Mouse (Mus musculus): ENCODE measurements at regions not wholly inside any gene's neighbourhood (a gene's known extent, or its start where the extent isn't known, plus 50 kb on each side); places are given as distances from the start of the nearest gene placed in this dataset.

GRCm38 (mm10) chr10:91384372-91384771 is 203.3 kb upstream of the Tmpo start:
- Histone ChIP-seq H3K36me3 (ENCODE audit: control insufficient read depth, insufficient read depth, low read length) (no peaks in the 10 kb centered on the region), H3K4me2 (ENCODE audit: low read depth, low read length) (no peak overlapping the region), H3K27me3 (ENCODE audit: control insufficient read depth, insufficient read depth, low read length) (no peaks in the 10 kb centered on the region), H3K27ac (ENCODE audit: low read depth, low read length) (no peak overlapping the region), H3K9ac (replicated peaks; ENCODE audit: low read depth, low read length) (no peak overlapping the region), H3K4me1 (ENCODE audit: control insufficient read depth, insufficient read depth, low read length) (no peaks in the 10 kb centered on the region), H3K9me3 (ENCODE audit: control insufficient read depth, low read length) (no peaks in the 10 kb centered on the region), H3K4me3 (ENCODE audit: low read depth, low read length) (no peak overlapping the region)
- 35% methylated on average over 2 of the region's 2 CpGs for WGBS
- peak; percentile 63 for ATAC-seq (ENCODE audit: low read depth)

- H3K27me3 ChIP-seq (ENCODE audit: control insufficient read depth, insufficient read depth, low read length) = no peaks in the 10 kb centered on the region
- 87% methylated on average over 3 of the region's 3 CpGs for WGBS
- ATAC-seq (ENCODE audit: low read depth) = no peak
- H3K4me1 ChIP-seq (ENCODE audit: control insufficient read depth, insufficient read depth, low read length) = no peaks in the 10 kb centered on the region
- H3K4me3 ChIP-seq (ENCODE audit: low read depth, low read length) = no peak overlapping the region
- H3K4me2 ChIP-seq (ENCODE audit: low read depth, low read length) = no peak overlapping the region
- H3K36me3 ChIP-seq (ENCODE audit: control insufficient read depth, insufficient read depth, low read length) = no peaks in the 10 kb centered on the region
- H3K9ac ChIP-seq (replicated peaks; ENCODE audit: low read depth, low read length) = no peak overlapping the region
- no peaks in the 10 kb centered on the region for H3K9me3 ChIP-seq (ENCODE audit: control insufficient read depth, low read length)
- H3K27ac ChIP-seq (ENCODE audit: low read depth, low read length) = no peak overlapping the region
These were observed 195.6 kb upstream of the Tmpo start for GRCm38 (mm10) chr10:91376683-91377082.

- Histone ChIP-seq H3K36me3 (ENCODE audit: control insufficient read depth, insufficient read depth, low read length) (no peaks in the 10 kb centered on the region), H3K9me3 (ENCODE audit: control insufficient read depth, low read length) (no peaks in the 10 kb centered on the region), H3K9ac (replicated peaks; ENCODE audit: low read depth, low read length) (no peak overlapping the region), H3K27me3 (ENCODE audit: control insufficient read depth, insufficient read depth, low read length) (no peaks in the 10 kb centered on the region), H3K4me3 (ENCODE audit: low read depth, low read length) (no peak overlapping the region), H3K27ac (ENCODE audit: low read depth, low read length) (no peak overlapping the region), H3K4me2 (ENCODE audit: low read depth, low read length) (no peak overlapping the region), H3K4me1 (ENCODE audit: control insufficient read depth, insufficient read depth, low read length) (no peaks in the 10 kb centered on the region)
- no peak for ATAC-seq (ENCODE audit: low read depth)
- WGBS = 86% methylated on average over 1 of the region's 1 CpGs
These were observed 186.4 kb upstream of the Tmpo start for GRCm38 (mm10) chr10:91367488-91367887.

DNA sequence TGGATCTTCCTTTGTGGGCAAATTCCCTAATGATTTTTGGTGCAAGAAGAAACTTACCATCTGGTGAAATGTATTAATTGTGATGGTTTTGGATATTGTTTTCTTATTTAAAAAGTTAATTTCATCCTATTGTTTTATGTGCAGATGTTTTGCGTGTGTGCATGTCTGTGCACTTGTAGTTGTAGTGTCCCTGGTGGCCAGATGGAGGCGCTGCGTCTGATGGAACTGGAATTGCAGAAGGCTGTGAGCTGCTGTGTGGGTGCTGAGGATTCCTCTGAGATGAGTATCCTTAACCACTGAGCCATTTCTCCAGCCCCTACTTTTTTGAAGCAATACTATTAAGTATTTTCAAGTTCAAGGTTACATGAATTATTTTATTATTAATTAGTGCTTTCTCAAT is 181.5 kb upstream of the Tmpo start:
- Histone ChIP-seq H3K36me3 (ENCODE audit: control insufficient read depth, insufficient read depth, low read length) (no peaks in the 10 kb centered on the region), H3K9me3 (ENCODE audit: control insufficient read depth, low read length) (no peaks in the 10 kb centered on the region), H3K4me1 (ENCODE audit: control insufficient read depth, insufficient read depth, low read length) (no peaks in the 10 kb centered on the region), H3K27ac (ENCODE audit: low read depth, low read length) (no peak overlapping the region), H3K27me3 (ENCODE audit: control insufficient read depth, insufficient read depth, low read length) (no peaks in the 10 kb centered on the region), H3K4me2 (ENCODE audit: low read depth, low read length) (no peak overlapping the region), H3K4me3 (ENCODE audit: low read depth, low read length) (no peak overlapping the region), H3K9ac (replicated peaks; ENCODE audit: low read depth, low read length) (no peak overlapping the region)
- WGBS = 81% methylated on average over 3 of the region's 3 CpGs
- no peak for ATAC-seq (ENCODE audit: low read depth)

- ATAC-seq (ENCODE audit: low read depth) = no peak
- 90% methylated on average over 2 of the region's 2 CpGs for WGBS
- H3K36me3 ChIP-seq (ENCODE audit: control insufficient read depth, insufficient read depth, low read length) = no peaks in the 10 kb centered on the region
- no peak overlapping the region for H3K27ac ChIP-seq (ENCODE audit: low read depth, low read length)
- no peak overlapping the region for H3K4me2 ChIP-seq (ENCODE audit: low read depth, low read length)
- no peak overlapping the region for H3K9ac ChIP-seq (replicated peaks; ENCODE audit: low read depth, low read length)
- no peaks in the 10 kb centered on the region for H3K9me3 ChIP-seq (ENCODE audit: control insufficient read depth, low read length)
- H3K27me3 ChIP-seq (ENCODE audit: control insufficient read depth, insufficient read depth, low read length) = no peaks in the 10 kb centered on the region
- no peak overlapping the region for H3K4me3 ChIP-seq (ENCODE audit: low read depth, low read length)
- no peaks in the 10 kb centered on the region for H3K4me1 ChIP-seq (ENCODE audit: control insufficient read depth, insufficient read depth, low read length)
These were observed 180.5 kb upstream of the Tmpo start for GRCm38 (mm10) chr10:91361621-91362020.

DNA sequence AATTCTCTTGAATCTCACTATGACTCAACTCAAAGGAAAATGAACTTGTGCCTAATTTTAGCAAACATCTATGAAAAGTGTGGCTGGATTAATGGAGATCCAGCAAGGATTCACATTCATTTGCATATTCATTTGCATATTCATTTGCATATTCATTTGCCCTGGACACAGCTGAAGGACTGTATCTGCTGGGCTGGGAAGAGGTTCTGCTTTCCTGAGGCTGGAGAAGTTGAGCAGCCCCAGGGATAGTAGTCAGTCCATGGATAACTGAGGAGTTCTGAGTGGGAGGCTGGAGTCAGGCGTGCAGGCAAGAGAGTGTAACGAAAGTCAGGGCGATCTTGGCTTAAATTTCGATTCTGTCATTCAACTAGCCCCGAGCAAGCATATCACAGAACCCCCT is 164.3 kb upstream of the Tmpo start:
- H3K27ac ChIP-seq (ENCODE audit: low read depth, low read length) = no peak overlapping the region
- no peaks in the 10 kb centered on the region; the same call in 1 of the 2 replicates for H3K4me1 ChIP-seq (ENCODE audit: control insufficient read depth, insufficient read depth, low read length)
- no peak overlapping the region for H3K4me3 ChIP-seq (ENCODE audit: low read depth, low read length)
- no peak overlapping the region for H3K9ac ChIP-seq (replicated peaks; ENCODE audit: low read depth, low read length)
- H3K4me2 ChIP-seq (ENCODE audit: low read depth, low read length) = no peak overlapping the region
- no peaks in the 10 kb centered on the region for H3K27me3 ChIP-seq (ENCODE audit: control insufficient read depth, insufficient read depth, low read length)
- H3K36me3 ChIP-seq (ENCODE audit: control insufficient read depth, insufficient read depth, low read length) = no peaks in the 10 kb centered on the region
- H3K9me3 ChIP-seq (ENCODE audit: control insufficient read depth, low read length) = no peaks in the 10 kb centered on the region
- no peak for ATAC-seq (ENCODE audit: low read depth)
- WGBS = 82% methylated on average over 5 of the region's 5 CpGs

- H3K4me2 ChIP-seq (ENCODE audit: low read depth, low read length) = no peak overlapping the region
- no peak overlapping the region for H3K9ac ChIP-seq (replicated peaks; ENCODE audit: low read depth, low read length)
- H3K9me3 ChIP-seq (ENCODE audit: control insufficient read depth, low read length) = no peaks in the 10 kb centered on the region
- H3K4me3 ChIP-seq (ENCODE audit: low read depth, low read length) = no peak overlapping the region
- no peak for ATAC-seq (ENCODE audit: low read depth)
- H3K4me1 ChIP-seq (ENCODE audit: control insufficient read depth, insufficient read depth, low read length) = no peaks in the 10 kb centered on the region; the same call in 1 of the 2 replicates
- no peak overlapping the region for H3K27ac ChIP-seq (ENCODE audit: low read depth, low read length)
- WGBS = 91% methylated on average over 8 of the region's 8 CpGs
- no peaks in the 10 kb centered on the region for H3K36me3 ChIP-seq (ENCODE audit: control insufficient read depth, insufficient read depth, low read length)
- no peaks in the 10 kb centered on the region for H3K27me3 ChIP-seq (ENCODE audit: control insufficient read depth, insufficient read depth, low read length)
These were observed 161.0 kb upstream of the Tmpo start for GRCm38 (mm10) chr10:91342083-91342482.

- ATAC-seq (ENCODE audit: low read depth) = no peak
- Histone ChIP-seq H3K36me3 (ENCODE audit: control insufficient read depth, insufficient read depth, low read length) (no peaks in the 10 kb centered on the region), H3K4me2 (ENCODE audit: low read depth, low read length) (no peak overlapping the region), H3K27me3 (ENCODE audit: control insufficient read depth, insufficient read depth, low read length) (no peaks in the 10 kb centered on the region), H3K27ac (ENCODE audit: low read depth, low read length) (no peak overlapping the region), H3K4me1 (ENCODE audit: control insufficient read depth, insufficient read depth, low read length) (no peaks in the 10 kb centered on the region), H3K9ac (replicated peaks; ENCODE audit: low read depth, low read length) (no peak overlapping the region), H3K4me3 (ENCODE audit: low read depth, low read length) (no peak overlapping the region), H3K9me3 (ENCODE audit: control insufficient read depth, low read length) (no peaks in the 10 kb centered on the region)
- WGBS = 91% methylated on average over 3 of the region's 3 CpGs
These were observed 158.2 kb upstream of the Tmpo start for GRCm38 (mm10) chr10:91339361-91339760.

DNA sequence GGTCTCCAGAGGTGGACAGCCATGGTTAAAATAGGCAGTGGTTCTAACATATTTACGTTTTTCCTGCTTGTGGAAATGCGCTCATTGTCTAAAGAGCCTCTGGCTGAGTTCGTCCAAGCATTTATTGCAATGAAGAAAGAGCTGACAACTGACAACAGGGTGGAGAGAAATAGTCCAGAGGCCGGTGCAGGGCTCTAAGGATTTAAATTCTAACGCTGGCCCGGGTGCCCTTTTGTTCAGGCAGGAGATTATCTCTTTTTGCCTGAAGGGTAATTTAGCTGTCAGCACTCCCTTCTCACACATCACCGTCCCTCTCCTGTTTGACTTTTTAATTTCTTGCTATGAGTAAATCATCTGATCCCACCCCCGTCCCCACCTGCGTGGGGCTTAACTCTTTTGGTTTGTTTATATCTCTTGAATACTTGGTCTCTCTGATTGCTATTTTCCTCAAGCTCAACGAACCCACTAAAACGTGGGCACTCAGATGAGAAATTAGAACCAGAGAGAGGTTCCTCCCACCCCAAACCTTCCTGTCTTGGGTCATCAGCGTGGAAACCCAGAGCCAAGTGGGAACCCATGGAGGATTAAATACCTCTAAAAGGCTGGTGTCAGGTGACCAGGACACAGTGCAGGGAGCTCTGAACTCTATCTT is 145.7 kb upstream of the Tmpo start:
- H3K9ac ChIP-seq (replicated peaks; ENCODE audit: low read depth, low read length) = no peak overlapping the region
- H3K27me3 ChIP-seq (ENCODE audit: control insufficient read depth, insufficient read depth, low read length) = no peaks in the 10 kb centered on the region
- no peak for ATAC-seq (ENCODE audit: low read depth)
- 46% methylated on average over 12 of the region's 12 CpGs for WGBS
- H3K4me3 ChIP-seq (ENCODE audit: low read depth, low read length) = no peak overlapping the region
- no peak overlapping the region for H3K4me2 ChIP-seq (ENCODE audit: low read depth, low read length)
- H3K36me3 ChIP-seq (ENCODE audit: control insufficient read depth, insufficient read depth, low read length) = no peaks in the 10 kb centered on the region
- no peaks in the 10 kb centered on the region for H3K9me3 ChIP-seq (ENCODE audit: control insufficient read depth, low read length)
- no peak overlapping the region for H3K27ac ChIP-seq (ENCODE audit: low read depth, low read length)
- no peaks in the 10 kb centered on the region for H3K4me1 ChIP-seq (ENCODE audit: control insufficient read depth, insufficient read depth, low read length)

Measured in neural tube, embryonic 14.5 days (tissue).